Mouse (Mus musculus) liver, adult 2 months (tissue): ENCODE results near the gene Srgap3. TPM values are rescaled to one million over a fixed set of nuclear protein-coding genes. Genes with fewer than 3 reads are reported as not detected.

Source experiments
- DNase-seq: peaks from one replicate; pipeline ENCODE4 v3.0.0-alpha.2; 2011; ENCODE audit warnings: low read depth, low spot score; ENCODE audit errors: extremely low read depth
- H3K27ac ChIP-seq: fragments of 200-500 bp; replicated peaks from 2 replicates; pipeline ENCODE4 v1.5.1; 2012; ENCODE audit warnings: low read depth, mild to moderate bottlenecking, control low read depth, inconsistent platforms, low read length; ENCODE audit not compliant: insufficient read depth
- H3K27me3 ChIP-seq: fragments of 200-500 bp; 2 replicates; pipeline ENCODE4 v1.6.1; 2012; ENCODE audit warnings: mild to moderate bottlenecking, moderate library complexity, low read length, inconsistent platforms; ENCODE audit not compliant: control insufficient read depth, insufficient read depth
- H3K36me3 ChIP-seq: fragments of 200-500 bp; 2 replicates; pipeline ENCODE4 v1.6.1; 2012; ENCODE audit warnings: low read length, inconsistent platforms; ENCODE audit not compliant: control insufficient read depth, insufficient read depth
- H3K4me1 ChIP-seq: fragments of 200-500 bp; 2 replicates; pipeline ENCODE4 v1.6.1; 2011; ENCODE audit warnings: low read length; ENCODE audit not compliant: control insufficient read depth, insufficient read depth
- H3K4me3 ChIP-seq: fragments of 200-500 bp; 2 replicates; pipeline ENCODE4 v1.5.1; 2011; ENCODE audit warnings: low read depth, mild to moderate bottlenecking, control low read depth, low read length, moderate library complexity; ENCODE audit not compliant: insufficient read depth
- H3K79me2 ChIP-seq: fragments of 200-500 bp; 2 replicates; pipeline ENCODE4 v1.6.1; 2012; ENCODE audit warnings: inconsistent platforms, mild to moderate bottlenecking, low read length, moderate library complexity; ENCODE audit not compliant: control insufficient read depth, insufficient read depth
- H3K9ac ChIP-seq: fragments of 200-500 bp; 2 replicates; pipeline ENCODE4 v1.6.1; 2012; ENCODE audit warnings: low read depth, mild to moderate bottlenecking, control low read depth, inconsistent platforms, low read length
- CTCF ChIP-seq: fragments of 200-500 bp; IDR thresholded peaks from 2 replicates; pipeline ENCODE4 v1.5.1; 2011; ENCODE audit warnings: low read depth, low read length, control low read depth
- POLR2A ChIP-seq: fragments of 200-500 bp; IDR thresholded peaks from 2 replicates; pipeline ENCODE4 v1.6.1; 2011; ENCODE audit warnings: low read length, control low read depth; ENCODE audit not compliant: insufficient read depth; ENCODE audit errors: extremely low read depth
- WGBS: fragments of 180-500 bp; shearing (Covaris S2); methylation state at CpG from one replicate; pipeline ENCODE4 v1.1.7; 2018; 5-methylcytosine and 5-hydroxymethylcytosine counted together
- polyA plus RNA-seq: library from polyadenylated mRNA; depleted of rRNA; stranded (reverse); fragments of >200 nt; gene quantifications from 2 replicates; pipeline ENCODE4 v1.2.3, GENCODE M21; 2012
- total RNA-seq: library from RNA; depleted of rRNA; stranded (reverse); fragments of >200 nt; gene quantifications from 2 replicates; pipeline ENCODE4 v1.2.3, GENCODE M21; 2014

Gene Srgap3
- total and polyA plus RNA-seq, 2 experiments, result 0.69 to 0.83 TPM

GRCm38 (mm10) chr6:112838879-112839278 is 108.2 kb downstream of the Srgap3 start:
- Histone ChIP-seq H3K27me3 (no peaks in the 10 kb centered on the region), H3K9ac (no peak overlapping the region), H3K4me3 (no peak overlapping the region), H3K4me1 (no peaks in the 10 kb centered on the region), H3K27ac (no peak overlapping the region), H3K36me3 (no peaks in the 10 kb centered on the region), H3K79me2 (no peaks in the 10 kb centered on the region)
- 82% methylated on average over 2 of the region's 2 CpGs for WGBS
- DNase-seq, result no peak
- TF ChIP-seq CTCF (no peak), POLR2A (no peak)

- H3K27ac ChIP-seq, result no peak overlapping the region
- no peak overlapping the region for H3K4me3 ChIP-seq
- no peaks in the 10 kb centered on the region for H3K27me3 ChIP-seq
- 75% methylated on average over 4 of the region's 4 CpGs for WGBS
- DNase-seq, result no peak
- TF ChIP-seq POLR2A, result no peak
- no peak for TF ChIP-seq CTCF
- no peaks in the 10 kb centered on the region for H3K36me3 ChIP-seq
- no peak overlapping the region for H3K9ac ChIP-seq
- H3K4me1 ChIP-seq, result no peaks in the 10 kb centered on the region
- H3K79me2 ChIP-seq, result no peaks in the 10 kb centered on the region
These were observed 110.4 kb downstream of the Srgap3 start for GRCm38 (mm10) chr6:112836712-112837111.

- Histone ChIP-seq H3K27ac (no peak overlapping the region), H3K4me3 (no peak overlapping the region), H3K4me1 (no peaks in the 10 kb centered on the region), H3K36me3 (no peaks in the 10 kb centered on the region), H3K79me2 (no peaks in the 10 kb centered on the region), H3K9ac (no peak overlapping the region), H3K27me3 (no peaks in the 10 kb centered on the region)
- no peak for DNase-seq
- TF ChIP-seq POLR2A (no peak), CTCF (no peak)
- 81% methylated on average over 4 of the region's 4 CpGs for WGBS
These were observed 111.7 kb downstream of the Srgap3 start for GRCm38 (mm10) chr6:112835413-112835812.

- TF ChIP-seq POLR2A (no peak), CTCF (no peak)
- no peak overlapping the region for H3K27ac ChIP-seq
- 93% methylated on average over 5 of the region's 5 CpGs for WGBS
- H3K9ac ChIP-seq, result no peak overlapping the region
- no peak overlapping the region for H3K4me3 ChIP-seq
- H3K4me1 ChIP-seq, result no peaks in the 10 kb centered on the region
- H3K36me3 ChIP-seq, result no peaks in the 10 kb centered on the region
- H3K79me2 ChIP-seq, result no peaks in the 10 kb centered on the region
- DNase-seq, result no peak
- H3K27me3 ChIP-seq, result no peaks in the 10 kb centered on the region
These were observed 112.6 kb downstream of the Srgap3 start for GRCm38 (mm10) chr6:112834430-112834829.

- Histone ChIP-seq H3K9ac (no peak overlapping the region), H3K4me3 (no peak overlapping the region), H3K27ac (no peak overlapping the region), H3K79me2 (no peaks in the 10 kb centered on the region), H3K4me1 (no peaks in the 10 kb centered on the region), H3K36me3 (no peaks in the 10 kb centered on the region), H3K27me3 (no peaks in the 10 kb centered on the region)
- WGBS, result 69% methylated on average over 6 of the region's 6 CpGs
- TF ChIP-seq POLR2A (no peak), CTCF (no peak)
- DNase-seq, result no peak
These were observed 113.3 kb downstream of the Srgap3 start for GRCm38 (mm10) chr6:112833763-112834162.

- H3K9ac ChIP-seq, result no peak overlapping the region
- H3K4me3 ChIP-seq, result no peak overlapping the region
- H3K36me3 ChIP-seq, result no peaks in the 10 kb centered on the region
- WGBS, result 62% methylated on average over 12 of the region's 12 CpGs
- no peaks in the 10 kb centered on the region for H3K79me2 ChIP-seq
- H3K27me3 ChIP-seq, result no peaks in the 10 kb centered on the region
- H3K27ac ChIP-seq, result no peak overlapping the region
- no peak for DNase-seq
- H3K4me1 ChIP-seq, result no peaks in the 10 kb centered on the region
- TF ChIP-seq POLR2A, result no peak
These were observed 117.9 kb downstream of the Srgap3 start for GRCm38 (mm10) chr6:112829196-112829595.
